Mouse (Mus musculus) small intestine, adult 2 months (tissue): Measurements from ENCODE around the gene Ebi3. TPM values are rescaled to one million over a fixed set of nuclear protein-coding genes. Genes with fewer than 3 reads are reported as not detected.
A peak's percentile ranks its signal among the peaks of the same experiment; 100 is the strongest.

Source experiments
- H3K27ac ChIP-seq: fragments of 200-500 bp; 2 replicates; pipeline ENCODE4 v1.5.1; 2012; ENCODE audit warnings: low read depth, low read length, control low read depth, inconsistent platforms; ENCODE audit not compliant: insufficient read depth
- H3K27me3 ChIP-seq: fragments of 200-500 bp; 2 replicates; pipeline ENCODE4 v1.6.1; 2012; ENCODE audit warnings: mild to moderate bottlenecking, moderate library complexity, low read length, inconsistent platforms; ENCODE audit not compliant: control insufficient read depth, insufficient read depth
- H3K36me3 ChIP-seq: fragments of 200-500 bp; 2 replicates; pipeline ENCODE4 v1.6.1; 2012; ENCODE audit warnings: mild to moderate bottlenecking, low read length, control low read depth, inconsistent platforms; ENCODE audit not compliant: control insufficient read depth, insufficient read depth
- H3K4me1 ChIP-seq: fragments of 200-500 bp; 2 replicates; pipeline ENCODE4 v1.6.1; 2012; ENCODE audit warnings: low read length, inconsistent platforms, mixed read lengths; ENCODE audit not compliant: control insufficient read depth, insufficient read depth, insufficient read length
- H3K4me3 ChIP-seq: fragments of 200-500 bp; 2 replicates; pipeline ENCODE4 v1.5.1; 2012; ENCODE audit warnings: low read depth, mild to moderate bottlenecking, control low read depth, inconsistent platforms, low read length, moderate library complexity
- CTCF ChIP-seq: fragments of 200-500 bp; IDR thresholded peaks from 2 replicates; pipeline ENCODE4 v1.5.1; 2012; ENCODE audit warnings: low read depth, mild to moderate bottlenecking, control low read depth, inconsistent platforms, low read length, moderate library complexity, mixed read lengths; ENCODE audit not compliant: insufficient replicate concordance, insufficient read length; ENCODE audit errors: extremely low read depth
- POLR2A ChIP-seq: fragments of 200-500 bp; IDR thresholded peaks from 2 replicates; pipeline ENCODE4 v1.6.1; 2012; ENCODE audit warnings: low read depth, mild to moderate bottlenecking, control low read depth, inconsistent platforms, low read length, moderate library complexity
- WGBS: fragments of 180-500 bp; shearing (Covaris S2); methylation state at CpG from one replicate; pipeline ENCODE4 v1.1.7; 2018; 5-methylcytosine and 5-hydroxymethylcytosine counted together
- polyA plus RNA-seq: library from polyadenylated mRNA; depleted of rRNA; stranded (reverse); fragments of >200 nt; gene quantifications from 2 replicates; pipeline ENCODE4 v1.2.3, GENCODE M21; 2012; rRNA removed

The Ebi3 gene
- 4.9 and 7.5 TPM in 2 replicates for polyA plus RNA-seq

- peak within 1 kb of the TSS; percentile 37; the same call in 1 of the 2 replicates for H3K27ac ChIP-seq
- no peaks in the 10 kb centered on the region for H3K27me3 ChIP-seq
- TF ChIP-seq CTCF (no peak), POLR2A (no peak)
- H3K4me1 ChIP-seq: no peaks in the 10 kb centered on the region; the same call in 1 of the 2 replicates
- 65% methylated on average over 6 of the region's 6 CpGs for WGBS
- H3K36me3 ChIP-seq: no peaks in the 10 kb centered on the region
- peak within 1 kb of the TSS; percentile 34 for H3K4me3 ChIP-seq
Observed at GRCm38 (mm10) chr17:55952447-55953027, at the start of gene Ebi3. Gene Ebi3 (plus strand): TSS chr17:55952640.

GRCm38 (mm10) chr17:55903087-55903486 lies 49.4 kb upstream of the Ebi3 start:
- no peaks in the 10 kb centered on the region for H3K4me1 ChIP-seq
- TF ChIP-seq POLR2A (no peak), CTCF (no peak)
- 37% methylated on average over 2 of the region's 2 CpGs for WGBS
- H3K36me3 ChIP-seq: no peaks in the 10 kb centered on the region
- H3K4me3 ChIP-seq: no peak overlapping the region
- H3K27ac ChIP-seq: no peak overlapping the region
- no peaks in the 10 kb centered on the region for H3K27me3 ChIP-seq

GRCm38 (mm10) chr17:55903687-55904086 lies 48.8 kb upstream of the Ebi3 start:
- H3K4me3 ChIP-seq: no peak overlapping the region

GRCm38 (mm10) chr17:55904131-55904530 lies 48.3 kb upstream of the Ebi3 start:
- Histone ChIP-seq H3K36me3 (no peaks in the 10 kb centered on the region), H3K27ac (no peak overlapping the region), H3K27me3 (no peaks in the 10 kb centered on the region), H3K4me1 (no peaks in the 10 kb centered on the region), H3K4me3 (no peak overlapping the region)
- 70% methylated on average over 6 of the region's 6 CpGs for WGBS
- TF ChIP-seq POLR2A: no peak
- no peak for TF ChIP-seq CTCF

More at GRCm38 (mm10) chr17:55903687-55904086, 48.8 kb upstream of the Ebi3 start:
- WGBS: 37% methylated on average over 1 of the region's 1 CpGs
- Histone ChIP-seq H3K27me3 (no peaks in the 10 kb centered on the region), H3K4me1 (no peaks in the 10 kb centered on the region), H3K36me3 (no peaks in the 10 kb centered on the region), H3K27ac (no peak overlapping the region)
- TF ChIP-seq CTCF (no peak), POLR2A (no peak)

- TF ChIP-seq CTCF: no peak
- no peak for TF ChIP-seq POLR2A
- H3K36me3 ChIP-seq: no peaks in the 10 kb centered on the region
- no peak overlapping the region for H3K4me3 ChIP-seq
- H3K27ac ChIP-seq: no peak overlapping the region
- H3K4me1 ChIP-seq: no peaks in the 10 kb centered on the region
- H3K27me3 ChIP-seq: no peaks in the 10 kb centered on the region
Observed at GRCm38 (mm10) chr17:55906669-55907068, 45.8 kb upstream of the Ebi3 start.

- no peaks in the 10 kb centered on the region for H3K36me3 ChIP-seq
- peak overlapping the region; percentile 90 for H3K4me3 ChIP-seq
- 1% methylated on average over 33 of the region's 33 CpGs for WGBS
- H3K27me3 ChIP-seq: no peaks in the 10 kb centered on the region
- peak overlapping the region; percentile 0; the same call in 1 of the 2 replicates for H3K27ac ChIP-seq
- H3K4me1 ChIP-seq: peaks cover 5% of the 10 kb centered on the region; the same call in 1 of the 2 replicates
- TF ChIP-seq CTCF: peak; percentile 38; the same call in 1 of the 2 replicates
- peak; percentile 26; the same call in 1 of the 2 replicates for TF ChIP-seq POLR2A
Observed at GRCm38 (mm10) chr17:55931553-55932502, 20.6 kb upstream of the Ebi3 start.

- Histone ChIP-seq H3K27ac (no peak overlapping the region), H3K27me3 (no peaks in the 10 kb centered on the region), H3K4me3 (peak overlapping the region; percentile 90; the same call in 1 of the 2 replicates), H3K4me1 (peaks cover 5% of the 10 kb centered on the region; the same call in 1 of the 2 replicates), H3K36me3 (no peaks in the 10 kb centered on the region)
- 51% methylated on average over 2 of the region's 2 CpGs for WGBS
- TF ChIP-seq CTCF (no peak), POLR2A (no peak)
Observed at GRCm38 (mm10) chr17:55932635-55933034, 19.8 kb upstream of the Ebi3 start.
